Mouse (Mus musculus): ENCODE results near the gene Rps27rt.
"Not testable (repeated sequence)": the region's sequence is repeated elsewhere in the genome, so short reads cannot be mapped to it uniquely, and the experiment has no call there.

Gene Rps27rt

GRCm38 (mm10) chr9:114979969-114980368 lies 2.6 kb downstream of the Rps27rt start:
- DNase-seq, result no peak

GRCm38 (mm10) chr9:114978281-114979111 lies 4.0 kb downstream of the Rps27rt start, which contains the start of gene Osbpl10:
Osbpl10 (plus strand) TSS chr9:114978569.
- DNase-seq, result peak; percentile 91

GRCm38 (mm10) chr9:114977461-114978280 lies 4.9 kb downstream of the Rps27rt start:
- DNase-seq, result no peak

DNA sequence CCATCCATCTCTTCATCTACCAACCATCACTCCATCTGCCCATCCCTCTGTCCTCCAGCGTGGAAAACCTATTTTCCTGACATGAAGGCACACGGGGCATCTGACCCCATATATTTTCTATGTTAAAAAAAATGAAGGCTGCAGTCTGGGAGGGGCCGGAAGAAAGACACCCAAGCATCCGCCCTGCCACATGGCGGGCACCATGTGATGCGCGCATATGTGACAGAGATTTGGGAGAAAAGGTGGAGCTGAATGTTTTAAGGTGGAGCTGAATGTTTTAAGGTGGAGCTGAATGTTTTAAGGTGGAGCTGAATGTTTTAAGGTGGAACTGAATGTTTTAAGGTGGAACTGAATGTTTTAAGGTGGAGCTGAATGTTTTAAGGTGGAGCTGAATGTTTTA lies 16.3 kb downstream of the Rps27rt start:
- DNase-seq, result not testable (repeated sequence)

GRCm38 (mm10) chr9:114964093-114964492 lies 18.4 kb downstream of the Rps27rt start:
- DNase-seq, result no peak

DNA sequence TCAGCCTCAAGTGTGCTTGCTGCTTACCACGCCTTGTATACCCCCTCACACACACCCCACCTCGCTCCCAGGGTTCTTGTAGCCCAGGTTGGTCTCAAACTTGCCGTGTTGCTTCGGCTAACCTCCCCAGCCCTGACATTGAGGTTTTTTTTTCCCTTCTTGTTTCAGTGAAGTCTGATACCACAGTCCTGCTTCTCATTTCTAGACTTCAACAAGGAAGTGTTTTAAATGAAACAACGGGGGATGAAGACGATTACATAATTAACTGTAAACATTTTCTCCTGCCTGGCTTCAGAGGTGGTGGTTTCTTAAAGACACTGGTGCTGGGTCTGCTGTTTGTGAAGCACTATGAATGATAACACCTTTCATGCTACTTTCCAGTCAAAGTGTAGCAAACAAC lies 21.7 kb downstream of the Rps27rt start:
- no peak for DNase-seq

- peak; percentile 41 for DNase-seq
Observed at GRCm38 (mm10) chr9:114960043-114960789, 22.3 kb downstream of the Rps27rt start.

DNA sequence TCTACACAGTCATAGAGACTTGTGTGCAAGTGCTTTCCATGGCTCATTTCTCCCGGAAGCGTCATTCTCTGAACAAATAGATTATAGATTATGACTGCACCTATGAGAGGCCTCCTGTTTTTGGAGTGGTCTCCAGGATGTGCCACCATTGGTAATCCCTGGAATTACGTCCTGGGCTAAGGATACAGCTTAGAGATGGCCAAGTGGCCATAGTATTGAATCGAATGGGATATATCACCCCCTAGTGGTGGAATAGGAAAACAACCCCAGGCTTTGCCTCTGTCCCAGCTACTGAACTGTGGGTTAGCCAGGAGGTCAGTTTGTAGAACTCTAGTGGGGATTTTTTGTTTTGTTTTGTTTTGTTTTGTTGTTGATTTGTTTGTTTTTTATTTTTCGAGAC lies 25.6 kb downstream of the Rps27rt start:
- peak; percentile 18 for DNase-seq

DNA sequence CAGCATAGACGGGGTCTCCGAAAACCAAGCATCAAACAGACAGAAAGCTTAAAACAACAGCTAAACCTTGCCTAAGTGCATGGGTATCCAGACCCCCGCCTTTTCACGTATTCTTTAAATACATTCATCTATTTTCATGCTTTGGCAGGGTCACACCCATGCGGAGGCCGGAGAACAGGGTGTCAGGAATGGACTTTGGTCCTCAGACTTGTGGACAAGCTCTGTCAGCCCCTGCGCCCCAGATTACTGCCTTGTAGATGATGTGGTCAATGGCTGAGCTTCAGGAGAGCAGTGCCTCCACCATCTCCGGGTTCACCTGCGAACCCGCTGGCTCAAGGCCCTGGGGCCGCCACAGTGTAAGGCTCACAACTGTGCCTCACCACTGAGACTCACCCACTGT lies 27.2 kb downstream of the Rps27rt start:
- DNase-seq, result no peak

DNA sequence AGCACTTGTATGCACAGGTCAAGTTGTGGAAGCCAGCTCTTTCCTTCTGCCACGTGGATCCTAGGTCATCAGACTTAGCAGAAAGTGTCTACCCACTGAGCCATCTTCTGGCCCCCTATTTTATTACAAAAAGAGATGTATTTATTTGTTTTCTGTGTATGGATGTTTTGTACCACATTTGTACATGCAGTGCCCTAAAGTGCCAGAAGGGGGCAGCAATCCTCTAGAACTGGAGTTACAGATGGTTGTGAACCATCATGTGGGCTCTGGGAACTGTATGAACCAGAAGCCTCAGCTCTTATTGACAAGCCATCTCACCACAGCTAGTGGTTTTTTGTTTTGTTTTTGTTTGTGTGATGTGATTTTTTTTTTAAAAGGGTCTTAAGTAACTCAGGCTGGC lies 29.7 kb downstream of the Rps27rt start:
- peak; percentile 29 for DNase-seq

- no peak for DNase-seq
Observed at GRCm38 (mm10) chr9:114948395-114948794, 34.1 kb downstream of the Rps27rt start.

DNA sequence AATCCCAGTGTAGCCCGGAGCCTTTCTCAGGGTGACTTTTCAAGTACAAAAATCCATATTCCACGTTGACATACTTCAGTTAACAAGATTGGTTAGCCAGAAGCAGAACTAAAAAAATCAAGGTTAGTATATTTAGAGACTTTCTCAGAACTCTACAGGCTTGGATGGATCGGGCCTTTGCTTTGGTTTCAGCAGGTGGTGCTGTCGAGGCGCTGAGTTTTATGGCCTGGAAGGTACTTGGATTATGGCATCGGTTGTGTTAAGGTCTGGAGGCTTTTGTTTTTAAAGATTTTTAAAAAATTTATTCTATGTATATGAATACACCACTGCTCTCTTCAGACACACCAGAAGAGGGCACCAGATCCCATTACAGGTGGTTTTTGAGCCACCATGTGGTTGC lies 37.0 kb downstream of the Rps27rt start:
- DNase-seq, result no peak

- no peak for DNase-seq
Observed at GRCm38 (mm10) chr9:114944642-114945041, 37.9 kb downstream of the Rps27rt start.

GRCm38 (mm10) chr9:114936687-114937086 lies 45.9 kb downstream of the Rps27rt start:
- DNase-seq, result no peak

DNA sequence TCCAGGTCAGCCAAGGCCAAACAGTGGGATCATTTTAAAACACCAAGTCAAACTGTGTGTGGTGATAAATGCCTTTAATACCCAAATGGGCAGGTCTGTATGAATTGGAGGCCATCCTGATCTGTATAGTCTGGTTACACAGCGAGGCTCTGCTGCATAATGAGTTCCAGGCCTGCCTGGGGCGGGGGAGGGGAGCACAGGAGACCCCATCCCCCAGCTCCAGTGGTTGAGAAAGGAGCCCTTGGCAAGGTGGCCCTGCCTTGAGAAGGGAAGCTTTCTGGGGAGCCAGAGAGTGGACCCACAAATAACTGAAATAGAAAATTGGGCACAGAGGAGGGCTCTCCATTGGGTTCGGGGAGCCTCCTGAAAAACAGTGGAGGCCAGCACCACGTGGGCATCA lies 47.2 kb downstream of the Rps27rt start:
- no peak for DNase-seq

- no peak for DNase-seq
Observed at GRCm38 (mm10) chr9:114934231-114934630, 48.3 kb downstream of the Rps27rt start.

DNA sequence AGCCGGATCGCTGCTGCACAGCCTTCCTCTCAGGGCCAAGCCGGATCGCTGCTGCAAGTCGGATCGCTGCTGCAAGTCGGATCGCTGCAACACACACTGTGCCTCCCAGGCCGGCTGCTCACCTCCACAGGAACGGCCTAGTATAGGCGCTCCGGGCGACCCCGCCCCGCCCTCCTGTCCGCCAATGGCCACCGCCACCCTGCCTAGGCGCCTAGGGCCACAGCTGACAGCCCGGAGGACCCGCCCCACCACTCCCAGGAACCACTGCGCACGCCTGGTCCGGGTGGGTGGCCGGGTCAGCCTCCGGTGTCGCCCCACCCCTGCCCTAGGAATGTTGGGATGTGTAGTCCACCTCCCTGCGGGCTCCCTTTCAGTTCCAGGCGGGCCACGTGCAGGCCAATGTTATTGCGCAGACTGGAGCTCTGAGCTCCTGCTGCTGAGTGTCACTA lies 48.8 kb downstream of the Rps27rt start, which contains the start of gene Gpd1l:
TSS of gene Gpd1l (minus strand) at position 265 of the 449 bp plus-strand sequence.
- peak; percentile 98 for DNase-seq

GRCm38 (mm10) chr9:114933037-114933722 lies 49.4 kb downstream of the Rps27rt start:
- no peak for DNase-seq

- peak; percentile 49 for DNase-seq
Observed at GRCm38 (mm10) chr9:114932607-114933006, 49.9 kb downstream of the Rps27rt start.

Measured in kidney, adult 18-20 months (tissue).